Mouse (Mus musculus): ENCODE measurements around the gene Rbms3. TPM values are rescaled to one million over a fixed set of nuclear protein-coding genes. Genes with fewer than 3 reads are reported as not detected.

Rbms3 gene
- polyA plus RNA-seq (2014; fragmentation: Nextera tagmentation; extraction: Ambion mirVana): 116 and 117 TPM in 2 replicates

- no peak for ATAC-seq (ENCODE audit: insufficient read depth)
- Histone ChIP-seq H3K4me1 (ENCODE audit: insufficient read depth) (no peaks in the 10 kb centered on the region), H3K4me2 (no peak within 1 kb of the TSS), H3K9me3 (ENCODE audit: low read depth, low read length) (no peaks in the 10 kb centered on the region), H3K27ac (ENCODE audit: low read depth) (no peak within 1 kb of the TSS), H3K4me3 (ENCODE audit: low read depth, low read length) (no peak within 1 kb of the TSS), H3K9ac (no peak within 1 kb of the TSS), H3K27me3 (ENCODE audit: insufficient read depth, low read length) (no peaks in the 10 kb centered on the region), H3K36me3 (ENCODE audit: insufficient read depth) (no peaks in the 10 kb centered on the region)
- no peak for TF ChIP-seq CTCF (IDR thresholded peaks at IDR 0.05; ENCODE audit: low read depth)
- WGBS: 74% methylated on average over 9 of the region's 9 CpGs
- no peak for DNase-seq
Measured at GRCm38 (mm10) chr9:117629771-117630170, at the start of gene Rbms3. TSS of gene Rbms3 (minus strand) at chr9:117629913.

DNA sequence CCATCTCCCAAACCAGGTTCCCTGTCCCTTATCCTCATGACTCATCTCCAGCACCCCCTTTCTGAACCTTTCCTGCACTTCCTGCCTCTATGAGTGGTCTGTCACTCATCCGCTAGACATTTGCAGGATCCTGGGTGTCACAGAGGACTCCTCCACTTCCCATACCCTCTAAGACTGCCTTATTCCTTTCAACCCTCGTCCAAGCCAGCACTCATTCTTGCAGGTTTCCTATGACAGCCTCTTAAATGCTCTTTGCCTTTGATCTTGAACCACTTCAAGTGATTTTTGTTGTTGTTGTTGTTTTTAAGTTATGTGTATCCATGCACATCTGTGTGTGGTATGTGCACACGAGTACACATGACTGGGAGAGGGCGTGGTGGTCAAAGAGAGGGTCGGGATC is 43.6 kb upstream of the Rbms3 start:
- Histone ChIP-seq H3K27me3 (ENCODE audit: insufficient read depth, low read length) (no peaks in the 10 kb centered on the region), H3K9me3 (ENCODE audit: low read depth, low read length) (no peaks in the 10 kb centered on the region), H3K36me3 (ENCODE audit: insufficient read depth) (no peaks in the 10 kb centered on the region), H3K4me3 (ENCODE audit: low read depth, low read length) (no peak overlapping the region), H3K4me2 (no peak overlapping the region), H3K4me1 (ENCODE audit: insufficient read depth) (no peaks in the 10 kb centered on the region), H3K27ac (ENCODE audit: low read depth) (no peak overlapping the region), H3K9ac (no peak overlapping the region)
- ATAC-seq (ENCODE audit: insufficient read depth) (no peak), DNase-seq (no peak)
- TF ChIP-seq CTCF (IDR thresholded peaks at IDR 0.05; ENCODE audit: low read depth): no peak
- WGBS: 70% methylated on average over 5 of the region's 5 CpGs

- WGBS: 64% methylated on average over 2 of the region's 2 CpGs
- TF ChIP-seq CTCF (IDR thresholded peaks at IDR 0.05; ENCODE audit: low read depth): no peak
- H3K36me3 ChIP-seq (ENCODE audit: insufficient read depth): no peaks in the 10 kb centered on the region
- no peaks in the 10 kb centered on the region for H3K9me3 ChIP-seq (ENCODE audit: low read depth, low read length)
- H3K4me3 ChIP-seq (ENCODE audit: low read depth, low read length): no peak overlapping the region
- no peaks in the 10 kb centered on the region for H3K27me3 ChIP-seq (ENCODE audit: insufficient read depth, low read length)
- no peak overlapping the region for H3K9ac ChIP-seq
- ATAC-seq (ENCODE audit: insufficient read depth) (no peak; the same call in 1 of the 2 replicates), DNase-seq (peak; percentile 57)
- H3K4me1 ChIP-seq (ENCODE audit: insufficient read depth): no peaks in the 10 kb centered on the region
- no peak overlapping the region for H3K27ac ChIP-seq (ENCODE audit: low read depth)
- no peak overlapping the region for H3K4me2 ChIP-seq
Measured at GRCm38 (mm10) chr9:117654626-117655025, 24.9 kb upstream of the Rbms3 start.

DNA sequence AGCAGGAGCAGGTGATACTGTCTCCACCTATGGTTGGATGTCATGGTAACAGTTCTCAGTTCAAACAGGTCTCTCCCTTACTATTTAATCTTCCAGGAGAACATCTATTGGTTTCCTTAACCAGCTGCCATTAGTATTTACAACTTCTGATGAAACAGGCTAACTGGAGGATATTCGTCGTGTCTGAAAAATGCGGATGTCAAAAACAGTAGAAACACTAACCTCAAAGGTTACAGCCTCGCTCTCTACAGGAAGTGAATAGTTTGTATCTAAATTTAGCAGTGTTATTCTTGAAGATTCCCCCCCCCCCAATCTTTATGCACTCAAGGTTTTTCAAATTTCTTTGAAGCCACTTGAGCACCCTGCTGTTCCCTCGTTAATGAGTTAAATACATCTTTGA is 23.9 kb upstream of the Rbms3 start:
- DNase-seq: peak; percentile 50
- Histone ChIP-seq H3K27ac (ENCODE audit: low read depth) (peak overlapping the region; percentile 33; the same call in 1 of the 2 replicates), H3K4me2 (no peak overlapping the region), H3K9me3 (ENCODE audit: low read depth, low read length) (no peaks in the 10 kb centered on the region), H3K27me3 (ENCODE audit: insufficient read depth, low read length) (no peaks in the 10 kb centered on the region), H3K4me1 (ENCODE audit: insufficient read depth) (no peaks in the 10 kb centered on the region), H3K36me3 (ENCODE audit: insufficient read depth) (no peaks in the 10 kb centered on the region), H3K4me3 (ENCODE audit: low read depth, low read length) (no peak overlapping the region), H3K9ac (no peak overlapping the region)
- TF ChIP-seq CTCF (IDR thresholded peaks at IDR 0.05; ENCODE audit: low read depth): no peak
- no peak for ATAC-seq (ENCODE audit: insufficient read depth)
- 20% methylated on average over 5 of the region's 5 CpGs for WGBS

DNA sequence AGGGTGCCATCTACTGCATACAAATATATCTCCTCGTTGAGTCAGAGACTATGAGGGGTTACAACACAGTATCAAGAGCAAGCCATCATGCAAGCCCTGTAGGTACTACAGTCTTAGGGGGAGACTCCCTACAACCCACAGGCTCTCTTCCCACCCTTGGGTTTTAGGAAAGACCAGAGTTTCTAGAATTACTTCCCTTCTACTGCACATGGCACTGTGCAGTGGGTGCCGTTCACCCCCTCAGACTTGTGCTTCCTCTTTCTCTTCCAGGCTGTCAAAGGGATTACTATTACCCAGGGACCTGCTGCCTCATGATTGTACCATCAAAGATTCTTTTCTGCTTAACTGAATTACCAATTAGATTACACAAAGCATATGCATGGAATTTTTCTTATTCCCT is 16.4 kb upstream of the Rbms3 start:
- Histone ChIP-seq H3K27me3 (ENCODE audit: insufficient read depth, low read length) (no peaks in the 10 kb centered on the region), H3K4me2 (no peak overlapping the region), H3K27ac (ENCODE audit: low read depth) (no peak overlapping the region), H3K4me3 (ENCODE audit: low read depth, low read length) (no peak overlapping the region), H3K4me1 (ENCODE audit: insufficient read depth) (no peaks in the 10 kb centered on the region), H3K9ac (no peak overlapping the region), H3K9me3 (ENCODE audit: low read depth, low read length) (no peaks in the 10 kb centered on the region), H3K36me3 (ENCODE audit: insufficient read depth) (no peaks in the 10 kb centered on the region)
- 64% methylated on average over 2 of the region's 2 CpGs for WGBS
- DNase-seq (no peak), ATAC-seq (ENCODE audit: insufficient read depth) (no peak)
- TF ChIP-seq CTCF (IDR thresholded peaks at IDR 0.05; ENCODE audit: low read depth): no peak

DNA sequence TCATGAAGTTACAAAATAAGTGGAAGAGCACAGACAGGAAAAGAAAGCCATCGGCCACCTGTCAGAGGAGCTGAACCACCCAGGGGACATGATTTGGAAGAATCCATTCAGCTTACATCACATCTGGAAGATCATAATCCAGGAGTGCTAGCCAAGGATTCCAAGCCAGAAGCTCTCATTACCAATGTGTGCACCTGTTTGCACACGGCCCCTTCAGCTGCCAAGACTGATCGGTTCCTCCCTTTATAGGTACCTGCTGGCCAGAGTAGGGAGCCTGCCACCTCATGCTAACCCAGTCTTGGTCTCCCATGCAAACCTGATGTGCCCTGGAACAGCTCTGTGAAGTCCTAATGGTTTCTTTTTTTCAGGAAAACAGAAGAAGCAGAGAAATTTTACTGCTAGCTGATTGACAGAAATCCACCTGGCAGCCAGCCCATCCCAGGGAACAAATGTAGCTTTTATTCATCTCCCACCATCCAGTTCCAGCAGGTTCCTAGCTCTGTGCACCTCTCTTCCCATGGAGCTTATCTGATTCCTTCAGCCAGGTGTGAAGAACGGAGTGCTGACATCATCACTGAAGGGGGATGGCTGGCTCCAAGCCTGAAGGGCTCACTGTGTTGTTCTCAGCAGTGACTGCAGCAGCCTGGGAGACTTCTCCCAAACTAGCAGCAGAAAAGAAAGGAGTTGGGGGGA is 11.5 kb upstream of the Rbms3 start:
- WGBS: 75% methylated on average over 4 of the region's 4 CpGs
- ATAC-seq (ENCODE audit: insufficient read depth): peak; percentile 62; the same call in 1 of the 2 replicates
- no peaks in the 10 kb centered on the region for H3K36me3 ChIP-seq (ENCODE audit: insufficient read depth)
- no peaks in the 10 kb centered on the region for H3K4me1 ChIP-seq (ENCODE audit: insufficient read depth)
- H3K9me3 ChIP-seq (ENCODE audit: low read depth, low read length): no peaks in the 10 kb centered on the region
- H3K27ac ChIP-seq (ENCODE audit: low read depth): no peak overlapping the region
- no peak overlapping the region for H3K4me3 ChIP-seq (ENCODE audit: low read depth, low read length)
- peak overlapping the region; percentile 20; the same call in 1 of the 2 replicates for H3K9ac ChIP-seq
- H3K27me3 ChIP-seq (ENCODE audit: insufficient read depth, low read length): no peaks in the 10 kb centered on the region
- H3K4me2 ChIP-seq: no peak overlapping the region
- no peak for TF ChIP-seq CTCF (IDR thresholded peaks at IDR 0.05; ENCODE audit: low read depth)
- peak; percentile 28 for DNase-seq

DNA sequence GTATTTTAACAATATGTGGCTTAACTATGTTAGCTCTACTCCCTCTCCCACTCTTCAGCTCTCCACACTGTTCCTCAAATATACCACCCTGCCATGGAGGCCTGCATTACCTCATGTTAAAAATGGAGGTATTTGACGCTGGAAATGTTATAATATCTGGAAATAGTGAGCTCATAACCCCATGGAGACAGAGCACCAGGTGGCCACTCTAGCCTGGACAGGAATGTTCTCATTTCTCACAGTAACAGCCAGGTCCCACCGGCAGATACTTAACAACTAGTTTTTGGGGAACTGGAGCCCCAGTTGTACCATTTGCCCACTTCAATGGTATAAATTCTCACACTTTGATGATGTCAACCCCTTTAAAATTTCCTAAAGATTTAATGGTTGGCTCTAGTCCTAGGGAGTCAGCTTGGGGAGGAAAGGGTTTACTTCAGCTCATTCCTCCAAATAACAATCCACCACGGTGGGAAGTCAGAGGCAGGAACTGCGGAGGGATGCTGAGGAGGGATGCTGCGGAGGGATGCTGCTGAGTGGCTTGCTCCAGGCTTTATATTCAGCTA is 9.0 kb upstream of the Rbms3 start:
- H3K4me1 ChIP-seq (ENCODE audit: insufficient read depth): no peaks in the 10 kb centered on the region
- ATAC-seq (ENCODE audit: insufficient read depth) (no peak), DNase-seq (no peak)
- no peaks in the 10 kb centered on the region for H3K27me3 ChIP-seq (ENCODE audit: insufficient read depth, low read length)
- no peaks in the 10 kb centered on the region for H3K9me3 ChIP-seq (ENCODE audit: low read depth, low read length)
- WGBS: 66% methylated on average over 5 of the region's 5 CpGs
- H3K36me3 ChIP-seq (ENCODE audit: insufficient read depth): no peaks in the 10 kb centered on the region
- H3K27ac ChIP-seq (ENCODE audit: low read depth): no peak overlapping the region
- H3K9ac ChIP-seq: no peak overlapping the region
- H3K4me3 ChIP-seq (ENCODE audit: low read depth, low read length): no peak overlapping the region
- TF ChIP-seq CTCF (IDR thresholded peaks at IDR 0.05; ENCODE audit: low read depth): no peak
- H3K4me2 ChIP-seq: no peak overlapping the region

Measured in lung, embryonic 14.5 days (tissue).